Mouse (Mus musculus) liver, postnatal 0 days (tissue): ENCODE data around the gene Ablim1.

Source experiments
- CTCF ChIP-seq: sonication (generic); IDR thresholded peaks from 2 replicates; pipeline ENCODE4 v1.5.1; 2016; ENCODE audit warnings: antibody characterized with exemption, low read depth
- EP300 ChIP-seq: IDR thresholded peaks from 2 replicates; pipeline ENCODE4 v1.6.1; 2016; ENCODE audit warnings: antibody characterized with exemption, low read depth, mild to moderate bottlenecking

DNA sequence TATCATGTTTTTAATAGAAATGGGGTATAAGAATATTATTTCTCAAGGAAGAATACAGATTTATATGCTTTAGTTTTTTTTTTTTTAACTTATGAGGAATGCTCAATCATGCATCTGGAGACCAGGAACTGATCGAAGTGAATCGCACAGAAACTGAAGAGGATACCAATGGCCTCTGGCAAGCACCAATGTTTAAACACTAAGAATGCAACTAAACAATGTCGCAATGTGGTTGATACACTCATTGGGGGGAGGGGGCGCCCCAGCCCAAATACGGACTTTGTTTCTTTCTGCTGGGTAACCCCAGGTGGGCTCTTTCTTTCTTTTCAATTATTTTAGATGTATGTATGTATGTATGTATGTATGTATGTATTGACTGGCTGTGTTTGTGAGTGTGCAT lies 90.3 kb downstream of the Ablim1 start:
- TF ChIP-seq CTCF (no peak), EP300 (no peak)
